Mouse (Mus musculus) ES-Bruce4 (cell line): ENCODE data around the gene Atp5b.

Experiments used
- CTCF ChIP-seq: IDR thresholded peaks from one replicate; pipeline ENCODE4 v1.8.1; 2011; ENCODE audit warnings: low read depth, low read length
- EP300 ChIP-seq: IDR thresholded peaks from 2 replicates; pipeline ENCODE4 v1.6.1; 2011; ENCODE audit warnings: low read depth, low read length; ENCODE audit not compliant: insufficient read depth
- POLR2A ChIP-seq: IDR thresholded peaks from one replicate; pipeline ENCODE4 v1.8.1; 2011; ENCODE audit warnings: low read length; ENCODE audit not compliant: insufficient read depth

- TF ChIP-seq CTCF, result no peak
- TF ChIP-seq POLR2A, result no peak
- no peak for TF ChIP-seq EP300
Measured at GRCm38 (mm10) chr10:128097587-128097971, 14.5 kb downstream of the Atp5b start.
